Mouse (Mus musculus) E14TG2a.4 (cell line): ENCODE data around the gene Mesd.

Experiments used
- CTCF ChIP-seq: conservative IDR thresholded peaks from 2 replicates; pipeline ENCODE4 v1.5.1; 2014; ENCODE audit warnings: low read length
- NANOG ChIP-seq: IDR thresholded peaks from 2 replicates; pipeline ENCODE4 v1.6.1; 2014; ENCODE audit warnings: borderline replicate concordance, low read length, mixed read lengths
- POU5F1 ChIP-seq: IDR thresholded peaks from 2 replicates; pipeline ENCODE4 v1.6.1; 2014; ENCODE audit warnings: low read length, borderline replicate concordance

DNA sequence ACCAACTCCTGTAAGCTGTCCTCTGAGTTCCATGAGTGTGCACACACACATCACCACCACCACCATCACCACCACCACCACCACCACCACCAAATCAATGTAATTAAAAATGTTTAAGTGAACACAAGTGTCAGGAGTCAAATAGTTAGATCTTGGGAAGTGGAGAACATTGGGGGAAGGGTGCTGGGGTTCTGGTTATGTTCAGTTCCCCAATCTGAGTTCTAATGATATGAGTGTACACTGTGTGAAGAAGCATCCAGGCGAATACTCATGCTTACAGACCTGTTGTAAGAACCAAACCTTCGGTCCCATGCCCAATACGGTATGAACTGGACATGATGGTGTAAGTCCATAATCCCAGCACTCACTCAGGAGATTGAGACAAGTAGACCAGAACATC is 26.3 kb upstream of the Mesd start:
- TF ChIP-seq CTCF (no peak), NANOG (no peak), POU5F1 (no peak)
